Mouse (Mus musculus) gastrocnemius, adult 2 months (tissue): ENCODE results near the gene Mpc1. TPM values are rescaled to one million over a fixed set of nuclear protein-coding genes. Genes with fewer than 3 reads are reported as not detected.

Experiments used
- DNase-seq: peaks from one replicate; pipeline ENCODE4 v3.0.0; 2022
- H3K27ac ChIP-seq: fragments of 200-600 bp; 2 replicates; pipeline ENCODE4 v1.8.1; 2022; ENCODE audit warnings: mild to moderate bottlenecking
- H3K4me3 ChIP-seq: fragments of 200-600 bp; 2 replicates; pipeline ENCODE4 v1.8.1; 2022; ENCODE audit warnings: mild to moderate bottlenecking, moderate library complexity
- CTCF ChIP-seq: fragments of 200-600 bp; IDR thresholded peaks from 2 replicates; pipeline ENCODE4 v1.8.1; 2022; ENCODE audit warnings: antibody characterized with exemption, mild to moderate bottlenecking, moderate library complexity
- intact Hi-C: fragments of 180-260 bp; cut with DNase I; formaldehyde crosslinking; loops from one replicate; pipeline ENCODE4 v1.15.1; 2025
- total RNA-seq, 2 experiments: library from RNA; stranded (reverse); gene quantifications; 2 replicates each; pipeline ENCODE4 v1.2.3; 2021

Mpc1 gene
- total RNA-seq, 2 experiments from 2014 or later, result 440 to 533 TPM

DNA sequence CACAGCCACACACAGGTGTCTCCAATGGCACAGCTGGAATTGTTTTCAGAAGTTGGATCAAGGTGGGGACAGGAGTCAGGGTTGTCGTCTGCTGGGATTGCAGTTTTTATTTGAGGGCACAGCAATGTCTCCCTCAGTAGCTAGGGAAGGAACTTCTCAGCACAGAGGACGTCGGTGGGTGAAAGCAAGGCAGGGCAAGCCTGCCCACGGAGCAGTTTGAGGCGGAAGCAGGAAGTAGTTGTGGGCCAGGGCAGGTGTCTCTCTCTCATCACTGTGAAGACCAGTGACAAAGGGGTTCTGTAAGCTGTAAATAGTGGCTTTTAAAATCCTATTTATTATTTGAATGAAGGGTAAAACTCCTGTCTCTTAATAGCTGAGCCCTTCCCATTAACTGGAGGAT lies 60.0 kb downstream of the Mpc1 start:
- Histone ChIP-seq H3K4me3 (no peak overlapping the region), H3K27ac (no peak overlapping the region)
- no peak for TF ChIP-seq CTCF
- DNase-seq, result no peak
- intact Hi-C loops, result no loop called here

DNA sequence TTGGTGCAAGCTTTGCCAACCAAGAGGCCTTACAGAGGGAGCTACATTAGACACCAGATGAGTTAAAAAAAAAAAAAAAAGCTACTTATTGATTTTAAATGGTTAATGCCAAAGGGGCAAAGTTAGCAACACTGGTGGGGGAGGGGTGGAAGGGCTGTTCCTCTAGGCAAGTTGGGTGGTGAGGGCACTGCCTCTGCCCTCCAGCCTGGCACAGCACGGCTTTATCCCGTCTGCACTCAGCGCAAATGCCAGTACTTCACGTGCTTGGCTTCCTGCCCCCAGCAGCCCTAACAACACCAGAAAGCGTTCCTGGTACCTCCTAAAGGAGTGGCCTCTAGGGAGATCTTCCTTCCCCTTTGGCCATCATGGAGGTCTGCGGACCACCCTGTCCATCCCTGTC lies 60.7 kb downstream of the Mpc1 start:
- H3K4me3 ChIP-seq, result no peak overlapping the region
- no peak for DNase-seq

More for the DNA sequence above, 60.7 kb downstream of the Mpc1 start:
- no peak overlapping the region for H3K27ac ChIP-seq
- intact Hi-C loops, result no loop called here
- TF ChIP-seq CTCF, result no peak

Other genes starting within 250 kb of the Mpc1 start
- gene Gm49673, start 135.1 kb upstream of the Mpc1 start, total RNA-seq, result under 1 TPM in 1 of 2 experiments, not detected in 1; 0.38 TPM
- gene Rnaset2a, start 134.8 kb upstream of the Mpc1 start, total RNA-seq, result 10 to 100 TPM; 14.1 to 16.9 TPM
- gene Fgfr1op, start 117.4 kb upstream of the Mpc1 start, total RNA-seq, result 10 to 100 TPM; 17.3 to 22.9 TPM
- not detected for gene Ccr6, start 46.9 kb upstream of the Mpc1 start, total RNA-seq
- 1 to 10 TPM; 4.9 to 9.6 TPM for gene Sft2d1, start 28.2 kb downstream of the Mpc1 start, total RNA-seq
- gene Prr18, start 54.6 kb downstream of the Mpc1 start, total RNA-seq, result under 1 TPM; 0.08 TPM
- gene T2, start 73.1 kb downstream of the Mpc1 start, total RNA-seq, result not detected
- not detected for gene T, start 151.5 kb downstream of the Mpc1 start, total RNA-seq
- gene Pde10a, start 242.5 kb downstream of the Mpc1 start, total RNA-seq, result 1 to 10 TPM; 4.0 to 6.0 TPM